10 mouse cellular contexts compared by ENCODE assay signal in the genomic region with DNA sequence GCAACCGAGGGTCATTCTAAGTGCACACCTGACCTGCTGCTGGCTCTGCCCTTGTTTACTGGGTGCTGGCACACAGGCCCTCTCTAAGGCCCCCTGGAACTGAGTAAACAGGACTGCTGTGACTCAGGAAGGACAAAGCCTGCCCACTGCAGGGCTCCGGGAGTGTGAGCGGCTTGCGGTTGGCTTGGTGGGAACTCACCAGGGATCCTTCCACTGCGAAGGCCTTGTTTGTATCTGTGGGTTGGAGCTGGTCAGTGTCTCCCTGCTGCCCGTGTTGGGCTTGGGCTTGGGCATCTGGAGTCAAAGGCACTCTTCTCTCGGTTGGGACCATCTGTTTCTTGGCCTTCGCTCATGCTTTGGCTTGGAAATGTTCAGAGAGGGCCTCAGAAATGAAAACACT. TPM values are rescaled to one million over a fixed set of nuclear protein-coding genes. Genes with fewer than 3 reads are reported as not detected.
DNase-seq lines count a peak whose midpoint lies in the region; ATAC-seq lines count a peak whose summit lies in the region.
"Had no signal": no experiment of that assay in that cellular context is flagged by ENCODE, and none has a peak within 500 bp of the region (broad histone marks: within the 10 kb centered on the region; RNA-seq: fewer than 3 reads in every experiment).

No protein-coding gene starts in this region.

- no peak overlapping the region for H3K4me3 ChIP-seq in heart, embryonic 11.5 days (ENCODE audit: low read depth, low read length)
- H3K4me3 ChIP-seq in hindbrain, embryonic 13.5 days, result no peak overlapping the region

- peaks cover 14% of the 10 kb centered on the region; the same call in 1 of the 2 replicates for H3K4me1 ChIP-seq in heart, embryonic 11.5 days (ENCODE audit: control insufficient read depth, insufficient read depth, low read length)
- peaks cover 14% of the 10 kb centered on the region for H3K4me1 ChIP-seq in hindbrain, embryonic 13.5 days (replicated peaks)

- H3K27me3 ChIP-seq in heart, embryonic 11.5 days (ENCODE audit: control insufficient read depth, insufficient read depth, low read length), result no peaks in the 10 kb centered on the region
- H3K27me3 ChIP-seq in hindbrain, embryonic 13.5 days, result no peaks in the 10 kb centered on the region
- H3K27me3 ChIP-seq: Patski had no signal

- H3K27ac ChIP-seq in heart, embryonic 11.5 days (ENCODE audit: low read depth, low read length), result peak overlapping the region; percentile 52
- H3K27ac ChIP-seq in hindbrain, embryonic 13.5 days, result peak overlapping the region; percentile 44; the same call in 1 of the 2 replicates
- H3K27ac ChIP-seq: liver, embryonic 14.5 days had no signal

- no peak overlapping the region for H3K9ac ChIP-seq in heart, embryonic 11.5 days (ENCODE audit: low read depth, low read length)
- no peak overlapping the region for H3K9ac ChIP-seq in hindbrain, embryonic 13.5 days
- H3K9ac ChIP-seq: liver, embryonic 14.5 days had no signal

- no peak overlapping the region for H3K4me2 ChIP-seq in heart, embryonic 11.5 days
- no peak overlapping the region for H3K4me2 ChIP-seq in hindbrain, embryonic 13.5 days

- 63% methylated on average over 8 of the region's 8 CpGs for WGBS in heart, embryonic 11.5 days (ENCODE audit: insufficient replicate concordance)
- 45% methylated on average over 8 of the region's 8 CpGs for WGBS in hindbrain, embryonic 13.5 days

- peaks cover 6% of the 10 kb centered on the region; the same call in 1 of the 2 replicates for H3K36me3 ChIP-seq in heart, embryonic 11.5 days (ENCODE audit: control insufficient read depth, insufficient read depth, low read length)
- peaks cover 51% of the 10 kb centered on the region for H3K36me3 ChIP-seq in hindbrain, embryonic 13.5 days

- H3K9me3 ChIP-seq in heart, embryonic 11.5 days (replicated peaks; ENCODE audit: control insufficient read depth, low read length), result no peaks in the 10 kb centered on the region
- no peaks in the 10 kb centered on the region for H3K9me3 ChIP-seq in hindbrain, embryonic 13.5 days

- no peak for DNase-seq in heart, adult 8-10 months (ENCODE audit: low spot score)
- DNase-seq in retina, postnatal 1 day, result peak; percentile 38
- no peak for DNase-seq in retina, embryonic 14.5 days (ENCODE audit: low spot score)
- no peak for DNase-seq in urinary bladder, adult 18-20 months (ENCODE audit: low spot score in 2 of 2)
- no peak for DNase-seq in right cerebral cortex, postnatal 4 days
- no peak for DNase-seq in liver

- no peak for ATAC-seq in heart, embryonic 11.5 days (replicated peaks; ENCODE audit: insufficient number of reproducible peaks, low FRiP score, low TSS enrichment)
- ATAC-seq in hindbrain, embryonic 13.5 days (ENCODE audit: low FRiP score), result no peak
- ATAC-seq: Patski had no signal

RNA-seq across cellular contexts. Expression of a gene that starts 34.9 kb away (rescaled TPM):
- polyA plus RNA-seq in heart, embryonic 11.5 days (2014; fragmentation: Nextera tagmentation; extraction: Ambion mirVana), result 26.7 and 27.2 TPM in 2 replicates
- total RNA-seq in heart, adult 8-10 months (2022), result 10 to 100 TPM; 25.7 to 29.2 (median 27.6) TPM
- 23.1 and 24.1 TPM in 2 replicates for polyA plus RNA-seq in hindbrain, embryonic 13.5 days (2015; fragmentation: Nextera tagmentation; extraction: Ambion mirVana)
